Mouse (Mus musculus): ENCODE results near the gene Tnfrsf12a. TPM values are rescaled to one million over a fixed set of nuclear protein-coding genes. Genes with fewer than 3 reads are reported as not detected.
A peak's percentile ranks its signal among the peaks of the same experiment; 100 is the strongest.

Tnfrsf12a gene
- polyA plus RNA-seq, 1 experiment from 2014 or later: 119 TPM

- H3K4me2 ChIP-seq: no peak overlapping the region
- no peaks in the 10 kb centered on the region for H3K36me3 ChIP-seq
- 80% methylated on average over 9 of the region's 9 CpGs for WGBS
- ATAC-seq (ENCODE audit: insufficient number of reproducible peaks, low FRiP score): no peak
- H3K4me1 ChIP-seq (replicated peaks): 0 out of 2 replicates have a peak, but pooled peaks cover 3% of the 10 kb centered on the region
- no peaks in the 10 kb centered on the region for H3K9me3 ChIP-seq (replicated peaks)
- no peak overlapping the region for H3K9ac ChIP-seq
- H3K4me3 ChIP-seq: no peak overlapping the region
- H3K27ac ChIP-seq (ENCODE audit: poor library complexity, severe bottlenecking): no peak overlapping the region
- H3K27me3 ChIP-seq (replicated peaks): peaks cover 68% of the 10 kb centered on the region
Measured at GRCm38 (mm10) chr17:23703301-23703700, 26.0 kb upstream of the Tnfrsf12a start.

GRCm38 (mm10) chr17:23700079-23700478, 22.8 kb upstream of the Tnfrsf12a start:
- H3K27ac ChIP-seq (ENCODE audit: poor library complexity, severe bottlenecking): no peak overlapping the region
- peak overlapping the region; percentile 100 for H3K4me2 ChIP-seq
- peak; percentile 92 for ATAC-seq (ENCODE audit: insufficient number of reproducible peaks, low FRiP score)
- peaks cover 65% of the 10 kb centered on the region for H3K27me3 ChIP-seq (replicated peaks)
- peak overlapping the region; percentile 70 for H3K9ac ChIP-seq
- 0 out of 2 replicates have a peak, but pooled peaks cover 3% of the 10 kb centered on the region for H3K4me1 ChIP-seq (replicated peaks)
- no peaks in the 10 kb centered on the region for H3K9me3 ChIP-seq (replicated peaks)
- WGBS: 0% methylated on average over 28 of the region's 28 CpGs
- no peaks in the 10 kb centered on the region for H3K36me3 ChIP-seq
- H3K4me3 ChIP-seq: peak overlapping the region; percentile 76

GRCm38 (mm10) chr17:23699131-23700077, 22.1 kb upstream of the Tnfrsf12a start:
- 2% methylated on average over 92 of the region's 101 CpGs for WGBS
- peak; percentile 22 for ATAC-seq (ENCODE audit: insufficient number of reproducible peaks, low FRiP score)
- Histone ChIP-seq H3K4me3 (peak overlapping the region; percentile 76), H3K27me3 (replicated peaks) (peaks cover 68% of the 10 kb centered on the region), H3K9ac (peak overlapping the region; percentile 70), H3K4me1 (replicated peaks) (0 out of 2 replicates have a peak, but pooled peaks cover 3% of the 10 kb centered on the region), H3K27ac (ENCODE audit: poor library complexity, severe bottlenecking) (no peak overlapping the region), H3K36me3 (no peaks in the 10 kb centered on the region), H3K4me2 (peak overlapping the region; percentile 100), H3K9me3 (replicated peaks) (no peaks in the 10 kb centered on the region)

- WGBS: 27% methylated on average over 3 of the region's 3 CpGs
- ATAC-seq (ENCODE audit: insufficient number of reproducible peaks, low FRiP score): no peak
- Histone ChIP-seq H3K9me3 (replicated peaks) (no peaks in the 10 kb centered on the region), H3K4me3 (no peak overlapping the region), H3K4me2 (no peak overlapping the region), H3K36me3 (no peaks in the 10 kb centered on the region), H3K9ac (no peak overlapping the region), H3K27me3 (replicated peaks) (peaks cover 67% of the 10 kb centered on the region), H3K27ac (ENCODE audit: poor library complexity, severe bottlenecking) (no peak overlapping the region), H3K4me1 (replicated peaks) (0 out of 2 replicates have a peak, but pooled peaks cover 3% of the 10 kb centered on the region)
Measured at GRCm38 (mm10) chr17:23695801-23696200, 18.5 kb upstream of the Tnfrsf12a start.

GRCm38 (mm10) chr17:23694491-23694890, 17.2 kb upstream of the Tnfrsf12a start:
- Histone ChIP-seq H3K27ac (ENCODE audit: poor library complexity, severe bottlenecking) (no peak overlapping the region), H3K36me3 (no peaks in the 10 kb centered on the region), H3K9me3 (replicated peaks) (no peaks in the 10 kb centered on the region)

GRCm38 (mm10) chr17:23683856-23684672, 6.8 kb upstream of the Tnfrsf12a start, which contains the start of gene Cldn9:
Gene Cldn9 (minus strand): TSS chr17:23684026.
- no peak within 1 kb of the TSS for H3K4me3 ChIP-seq
- no peak within 1 kb of the TSS for H3K27ac ChIP-seq (ENCODE audit: poor library complexity, severe bottlenecking)

More at GRCm38 (mm10) chr17:23694491-23694890, 17.2 kb upstream of the Tnfrsf12a start:
- Histone ChIP-seq H3K27me3 (replicated peaks) (peaks cover 59% of the 10 kb centered on the region), H3K9ac (no peak overlapping the region), H3K4me3 (no peak overlapping the region), H3K4me2 (no peak overlapping the region), H3K4me1 (replicated peaks) (0 out of 2 replicates have a peak, but pooled peaks cover 3% of the 10 kb centered on the region)
- no peak for ATAC-seq (ENCODE audit: insufficient number of reproducible peaks, low FRiP score)
- WGBS: 68% methylated on average over 1 of the region's 1 CpGs

GRCm38 (mm10) chr17:23683226-23683625, 6.0 kb upstream of the Tnfrsf12a start:
- Histone ChIP-seq H3K27ac (ENCODE audit: poor library complexity, severe bottlenecking) (no peak overlapping the region), H3K4me2 (no peak overlapping the region), H3K4me3 (no peak overlapping the region), H3K36me3 (no peaks in the 10 kb centered on the region), H3K4me1 (replicated peaks) (0 out of 2 replicates have a peak, but pooled peaks cover 6% of the 10 kb centered on the region), H3K9ac (no peak overlapping the region), H3K27me3 (replicated peaks) (peaks cover 74% of the 10 kb centered on the region), H3K9me3 (replicated peaks) (no peaks in the 10 kb centered on the region)
- 15% methylated on average over 15 of the region's 15 CpGs for WGBS
- no peak for ATAC-seq (ENCODE audit: insufficient number of reproducible peaks, low FRiP score)

More at GRCm38 (mm10) chr17:23683856-23684672, 6.8 kb upstream of the Tnfrsf12a start, which contains the start of gene Cldn9:
- Histone ChIP-seq H3K4me2 (no peak within 1 kb of the TSS), H3K9me3 (replicated peaks) (no peaks in the 10 kb centered on the region), H3K9ac (no peak within 1 kb of the TSS), H3K36me3 (no peaks in the 10 kb centered on the region), H3K27me3 (replicated peaks) (peaks cover 66% of the 10 kb centered on the region), H3K4me1 (replicated peaks) (0 out of 2 replicates have a peak, but pooled peaks cover 6% of the 10 kb centered on the region)
- no peak for ATAC-seq (ENCODE audit: insufficient number of reproducible peaks, low FRiP score)
- 25% methylated on average over 15 of the region's 15 CpGs for WGBS

GRCm38 (mm10) chr17:23682530-23682929, 5.3 kb upstream of the Tnfrsf12a start:
- WGBS: 51% methylated on average over 3 of the region's 3 CpGs

GRCm38 (mm10) chr17:23682092-23682491, 4.8 kb upstream of the Tnfrsf12a start:
- H3K27ac ChIP-seq (ENCODE audit: poor library complexity, severe bottlenecking): no peak overlapping the region
- WGBS: 52% methylated on average over 4 of the region's 4 CpGs
- peaks cover 76% of the 10 kb centered on the region for H3K27me3 ChIP-seq (replicated peaks)
- 0 out of 2 replicates have a peak, but pooled peaks cover 6% of the 10 kb centered on the region for H3K4me1 ChIP-seq (replicated peaks)
- H3K9me3 ChIP-seq (replicated peaks): no peaks in the 10 kb centered on the region
- H3K36me3 ChIP-seq: no peaks in the 10 kb centered on the region
- peak overlapping the region; percentile 37 for H3K9ac ChIP-seq
- no peak overlapping the region for H3K4me2 ChIP-seq
- H3K4me3 ChIP-seq: no peak overlapping the region
- ATAC-seq (ENCODE audit: insufficient number of reproducible peaks, low FRiP score): no peak

More at GRCm38 (mm10) chr17:23682530-23682929, 5.3 kb upstream of the Tnfrsf12a start:
- no peak overlapping the region for H3K9ac ChIP-seq
- H3K9me3 ChIP-seq (replicated peaks): no peaks in the 10 kb centered on the region
- no peaks in the 10 kb centered on the region for H3K36me3 ChIP-seq
- no peak for ATAC-seq (ENCODE audit: insufficient number of reproducible peaks, low FRiP score)
- no peak overlapping the region for H3K4me3 ChIP-seq
- H3K27me3 ChIP-seq (replicated peaks): peaks cover 76% of the 10 kb centered on the region
- H3K4me1 ChIP-seq (replicated peaks): 0 out of 2 replicates have a peak, but pooled peaks cover 6% of the 10 kb centered on the region
- no peak overlapping the region for H3K4me2 ChIP-seq
- H3K27ac ChIP-seq (ENCODE audit: poor library complexity, severe bottlenecking): no peak overlapping the region

GRCm38 (mm10) chr17:23681086-23681485, 3.8 kb upstream of the Tnfrsf12a start:
- Histone ChIP-seq H3K4me2 (no peak overlapping the region), H3K4me1 (replicated peaks) (peaks cover 7% of the 10 kb centered on the region; the same call in 1 of the 2 replicates), H3K27me3 (replicated peaks) (peaks cover 76% of the 10 kb centered on the region), H3K36me3 (no peaks in the 10 kb centered on the region), H3K9me3 (replicated peaks) (no peaks in the 10 kb centered on the region), H3K4me3 (no peak overlapping the region), H3K27ac (ENCODE audit: poor library complexity, severe bottlenecking) (no peak overlapping the region), H3K9ac (no peak overlapping the region)
- WGBS: 70% methylated on average over 10 of the region's 10 CpGs
- ATAC-seq (ENCODE audit: insufficient number of reproducible peaks, low FRiP score): no peak
